Mouse (Mus musculus): ENCODE data around the gene Scamp5.

Scamp5 gene

DNA sequence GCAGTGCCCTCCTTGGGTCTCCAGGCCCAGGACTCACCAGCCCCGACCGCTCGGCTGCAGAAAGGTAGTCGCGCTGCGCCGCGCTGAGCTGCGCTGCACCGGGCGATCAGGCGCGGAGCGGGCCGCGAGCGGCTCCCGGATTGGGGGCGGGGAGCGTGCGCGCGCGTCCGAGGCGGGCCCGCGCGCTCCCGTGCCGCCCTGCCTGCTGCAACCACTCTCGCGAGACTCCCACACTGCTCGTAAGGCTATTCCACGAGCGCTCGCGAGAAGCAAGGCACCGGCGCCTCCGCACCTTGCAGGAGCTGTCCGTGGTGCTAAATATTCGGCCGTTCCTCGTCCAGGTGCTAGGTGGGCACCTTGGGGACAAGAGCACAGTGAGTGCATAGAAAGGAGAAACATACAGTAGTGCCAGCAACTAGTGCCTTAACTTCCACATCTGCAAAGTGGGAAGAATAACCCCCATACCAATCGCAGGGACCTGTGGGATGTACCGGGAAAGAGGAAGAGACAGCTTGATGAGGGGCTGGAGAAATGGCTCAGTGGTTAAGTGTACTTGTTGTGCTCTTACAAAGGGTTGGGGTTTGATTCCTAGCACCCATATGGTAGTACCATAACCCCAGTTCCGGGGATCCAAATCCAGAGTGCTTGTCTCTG lies at the start of gene Scamp5:
Gene Scamp5, minus strand, starts transcription at position 165 of the 654 bp plus-strand sequence.
- DNase-seq (ENCODE audit: low spot score in 2 of 2), result peak; percentile 81 to 89

- DNase-seq (ENCODE audit: low spot score in 2 of 2), result no peak
Measured at GRCm38 (mm10) chr9:57517113-57517512, 49.3 kb upstream of the Scamp5 start.

DNA sequence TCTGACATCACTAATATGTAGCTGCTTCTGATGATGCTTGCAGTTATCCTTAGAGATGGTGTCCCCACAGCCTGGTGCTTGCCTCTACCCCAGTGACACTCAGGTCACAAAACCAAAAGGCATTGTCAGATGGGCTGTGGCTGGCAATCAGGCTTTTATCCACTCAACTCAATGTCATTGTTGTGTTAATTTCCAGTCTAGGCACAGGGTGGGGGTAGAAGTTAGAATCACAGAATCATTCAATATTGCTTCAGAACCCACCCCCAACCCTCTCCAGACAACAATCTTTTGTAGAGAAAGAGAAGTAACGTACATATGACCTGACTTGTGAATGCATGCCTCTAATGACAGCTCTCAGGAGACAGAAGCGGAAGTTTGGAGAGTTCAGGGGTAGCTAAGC lies 42.7 kb upstream of the Scamp5 start:
- DNase-seq (ENCODE audit: low spot score in 2 of 2), result no peak

GRCm38 (mm10) chr9:57505700-57506099 lies 37.8 kb upstream of the Scamp5 start:
- DNase-seq (ENCODE audit: low spot score in 2 of 2), result peak; percentile 46 to 71

- no peak for DNase-seq (ENCODE audit: low spot score in 2 of 2)
Measured at GRCm38 (mm10) chr9:57504891-57505290, 37.0 kb upstream of the Scamp5 start.

- peak; percentile 39 to 43 for DNase-seq (ENCODE audit: low spot score in 2 of 2)
Measured at GRCm38 (mm10) chr9:57504381-57504700, 36.5 kb upstream of the Scamp5 start.

GRCm38 (mm10) chr9:57503622-57504380 lies 35.9 kb upstream of the Scamp5 start, which contains the start of gene Rpp25:
Gene Rpp25, plus strand, starts transcription at chr9:57504026.
- peak; percentile 22 to 53 for DNase-seq (ENCODE audit: low spot score in 2 of 2)

DNA sequence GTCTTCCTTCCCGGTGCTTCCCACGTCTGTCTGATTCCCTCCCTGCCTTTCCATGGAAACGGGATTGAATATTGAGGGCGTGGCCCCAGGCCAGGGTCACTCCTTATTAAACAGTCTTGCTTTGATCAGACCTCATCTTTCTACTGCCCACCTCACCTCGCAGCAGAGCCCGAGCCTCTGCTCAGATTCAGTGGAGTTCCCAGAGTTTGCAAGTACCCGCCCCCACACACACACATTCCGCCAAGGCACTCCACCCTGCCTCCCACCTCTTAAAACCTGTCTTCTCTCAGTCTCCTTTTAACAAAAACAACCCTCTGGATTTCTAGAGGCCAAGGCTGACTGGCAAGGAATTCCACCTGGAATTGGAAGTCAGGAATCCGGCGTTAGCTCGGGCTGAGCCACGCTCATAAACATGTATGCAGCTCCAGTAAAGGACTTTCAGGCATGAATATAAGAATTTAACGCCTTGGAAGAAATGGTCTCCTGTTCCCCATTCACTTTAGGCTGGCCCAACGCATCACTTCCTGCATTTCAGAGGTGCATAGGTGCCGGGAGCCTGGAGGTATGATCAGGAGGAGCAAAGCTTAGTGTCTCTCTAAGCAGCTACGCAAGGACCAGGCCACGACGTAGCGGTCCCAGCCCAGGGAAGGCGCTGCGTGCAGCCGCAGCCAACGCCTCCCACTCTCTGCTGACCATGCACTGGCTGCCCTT lies 35.2 kb upstream of the Scamp5 start:
- DNase-seq (ENCODE audit: low spot score in 2 of 2), result peak in 1 of 2 experiments; percentile 9

DNA sequence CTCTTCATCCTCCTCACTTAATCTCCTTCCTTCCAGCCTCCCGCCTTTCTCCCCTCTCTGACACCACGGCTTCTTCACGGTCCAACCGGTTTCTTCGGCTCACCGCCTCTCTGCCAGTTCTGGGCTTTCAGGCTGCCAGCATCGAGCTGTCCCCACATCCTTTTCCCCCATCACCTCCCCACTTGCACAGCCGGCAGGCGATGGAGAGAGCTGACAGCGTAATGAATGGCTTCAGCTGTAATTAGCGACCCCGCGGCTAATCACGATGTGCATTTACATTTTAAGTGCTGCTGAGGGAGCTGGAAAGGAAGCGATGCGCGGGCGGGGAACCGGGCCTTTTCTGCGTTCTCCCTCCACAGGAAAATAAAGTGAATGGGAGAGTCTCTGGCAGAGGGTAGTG lies 34.0 kb upstream of the Scamp5 start:
- DNase-seq (ENCODE audit: low spot score in 2 of 2), result peak in 1 of 2 experiments; percentile 46

DNA sequence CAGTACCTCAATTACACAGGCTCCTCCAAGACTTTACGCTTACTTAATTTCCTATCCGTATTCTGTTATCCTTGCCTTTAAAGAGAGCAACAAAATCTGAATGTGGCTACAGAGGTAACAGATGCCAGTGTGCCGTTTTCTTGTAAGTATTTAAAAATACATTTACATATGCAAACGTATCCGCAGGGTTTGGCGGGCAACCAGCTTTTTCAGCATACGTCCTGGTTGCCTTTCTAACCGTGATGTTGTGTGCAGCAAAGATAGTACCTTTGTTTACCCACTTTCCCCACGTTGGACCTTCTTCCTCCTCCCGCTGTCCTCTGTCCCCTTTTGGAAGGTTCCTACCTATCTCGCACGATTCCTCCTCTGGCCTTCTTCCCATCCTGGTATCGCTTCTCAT lies 33.6 kb upstream of the Scamp5 start:
- DNase-seq (ENCODE audit: low spot score in 2 of 2), result peak; percentile 16 to 32

DNA sequence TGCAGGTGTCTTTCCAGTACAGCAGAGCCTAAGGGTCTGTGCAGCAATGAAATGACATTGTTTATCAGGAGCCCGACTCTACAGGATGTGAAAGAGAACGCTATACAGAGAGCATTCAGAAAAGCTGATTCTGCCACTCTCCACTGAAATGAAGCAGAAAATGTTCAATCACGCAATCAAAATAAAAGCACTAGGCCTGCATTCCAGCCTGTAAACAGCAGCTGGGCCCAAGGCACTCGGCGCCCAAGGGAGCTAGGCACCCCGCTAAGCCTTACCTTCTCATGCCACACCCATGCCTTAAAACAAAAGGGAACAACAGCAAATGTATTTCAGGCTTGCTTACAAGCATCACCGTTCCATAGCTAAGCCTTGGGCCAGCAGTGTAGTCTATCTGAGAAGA lies 30.7 kb upstream of the Scamp5 start:
- DNase-seq (ENCODE audit: low spot score in 2 of 2), result no peak

DNA sequence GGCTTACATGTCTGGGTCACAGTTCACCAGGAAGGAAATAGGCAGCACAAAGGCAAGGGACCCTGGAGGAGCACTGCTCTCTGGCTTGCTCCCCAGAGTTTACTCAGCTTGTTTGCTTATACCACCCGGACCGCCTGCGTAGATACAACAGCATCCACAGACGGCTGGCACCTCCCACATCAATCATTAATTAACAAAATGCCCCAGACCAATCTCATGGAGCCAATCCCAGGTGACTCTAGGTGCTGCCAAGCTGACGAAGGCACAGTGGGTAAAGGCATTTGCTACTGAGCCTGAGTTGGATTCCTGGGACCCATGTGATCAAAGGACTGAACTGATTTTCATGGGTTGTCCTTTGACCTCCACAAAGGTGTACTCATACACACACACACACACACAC lies 29.4 kb upstream of the Scamp5 start:
- DNase-seq (ENCODE audit: low spot score in 2 of 2), result no peak

GRCm38 (mm10) chr9:57494970-57495369 lies 27.1 kb upstream of the Scamp5 start:
- DNase-seq (ENCODE audit: low spot score in 2 of 2), result no peak

- no peak for DNase-seq (ENCODE audit: low spot score in 2 of 2)
Measured at GRCm38 (mm10) chr9:57493532-57493931, 25.7 kb upstream of the Scamp5 start.

DNA sequence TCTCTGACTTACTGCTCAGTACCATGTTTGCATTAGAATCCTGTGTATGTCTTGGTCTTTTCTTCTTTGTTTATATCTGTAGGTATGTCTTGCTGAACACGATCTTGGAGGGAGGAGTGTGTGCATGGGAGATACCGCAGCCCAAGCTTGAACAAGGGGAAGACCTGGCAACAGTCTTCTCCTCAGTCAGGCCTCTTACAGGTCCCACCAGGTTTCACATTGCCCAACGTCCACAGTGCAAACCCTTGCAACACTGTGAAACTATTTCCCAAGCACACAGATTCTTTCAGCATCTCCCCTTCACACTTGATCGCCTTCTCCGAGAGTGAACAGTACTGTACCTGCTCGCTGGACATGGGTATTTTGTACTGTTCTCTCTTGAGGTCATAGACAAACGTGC lies 19.9 kb upstream of the Scamp5 start:
- DNase-seq (ENCODE audit: low spot score in 2 of 2), result no peak

DNA sequence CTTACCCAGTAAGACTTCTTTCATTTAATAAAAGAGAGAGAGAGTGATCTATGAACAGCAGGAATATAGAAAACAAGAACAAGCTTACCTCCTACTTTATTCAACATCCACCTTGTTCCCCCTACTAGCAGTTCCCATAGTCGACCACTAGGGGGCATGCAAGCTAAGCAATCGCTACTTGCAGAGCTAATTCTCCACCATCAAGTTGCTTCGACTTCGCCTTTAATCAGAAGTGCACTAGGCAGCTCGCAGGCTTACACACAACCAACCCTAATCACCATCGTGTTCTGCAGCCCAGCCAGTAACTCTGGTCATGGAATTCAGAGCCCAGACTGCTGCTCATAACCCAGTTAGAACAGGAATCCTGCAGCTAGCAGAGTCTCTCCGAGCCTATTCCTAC lies 17.9 kb upstream of the Scamp5 start:
- peak; percentile 62 to 66 for DNase-seq (ENCODE audit: low spot score in 2 of 2)

DNA sequence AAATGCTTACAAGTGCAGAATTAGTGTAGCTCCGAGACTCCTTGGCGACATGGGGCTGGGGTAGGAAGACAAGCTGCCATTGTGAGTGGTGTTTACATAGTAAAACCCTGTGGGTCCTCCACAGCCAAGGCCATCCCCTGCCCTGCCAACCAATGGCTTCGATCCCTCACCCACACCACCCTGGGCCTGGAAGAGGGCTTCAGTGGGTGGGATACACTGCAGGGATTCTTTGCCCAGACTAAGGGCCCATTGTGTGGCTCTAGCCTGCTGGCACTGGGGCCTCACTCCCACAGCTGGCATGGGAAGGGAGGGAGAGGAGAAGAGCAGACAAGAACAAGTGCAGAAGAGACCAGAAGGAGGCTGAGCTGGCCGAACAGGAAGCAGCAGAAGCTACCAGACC lies 1.1 kb upstream of the Scamp5 start:
- DNase-seq (ENCODE audit: low spot score in 2 of 2), result peak; percentile 39 to 58

GRCm38 (mm10) chr9:57467271-57467771 lies 539 bp downstream of the Scamp5 start:
- DNase-seq (ENCODE audit: low spot score in 2 of 2), result peak; percentile 34 to 40

DNA sequence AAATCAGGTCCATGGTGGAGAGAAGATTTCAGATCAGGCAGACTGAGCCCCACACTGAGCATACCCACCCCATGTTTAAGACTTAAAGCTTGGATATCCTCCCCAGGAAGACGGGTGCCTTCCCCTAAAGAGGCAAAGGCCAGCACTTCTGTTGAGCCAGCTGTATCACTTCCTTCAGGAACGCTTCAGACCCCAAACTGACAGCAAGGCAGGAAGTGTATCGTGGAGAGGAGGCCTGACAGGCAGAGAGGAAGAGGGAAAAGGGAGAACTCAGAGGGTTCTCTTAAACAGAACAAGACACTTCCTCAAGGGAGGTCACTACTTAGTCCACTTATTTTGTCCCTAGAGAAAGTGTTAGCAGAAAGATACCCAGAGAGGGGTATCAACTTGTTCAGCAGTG lies 1.8 kb downstream of the Scamp5 start:
- DNase-seq (ENCODE audit: low spot score in 2 of 2), result no peak

- DNase-seq (ENCODE audit: low spot score in 2 of 2), result no peak
Measured at GRCm38 (mm10) chr9:57462866-57463265, 5.0 kb downstream of the Scamp5 start.

- DNase-seq (ENCODE audit: low spot score in 2 of 2), result no peak
Measured at GRCm38 (mm10) chr9:57459707-57460106, 8.2 kb downstream of the Scamp5 start.

DNA sequence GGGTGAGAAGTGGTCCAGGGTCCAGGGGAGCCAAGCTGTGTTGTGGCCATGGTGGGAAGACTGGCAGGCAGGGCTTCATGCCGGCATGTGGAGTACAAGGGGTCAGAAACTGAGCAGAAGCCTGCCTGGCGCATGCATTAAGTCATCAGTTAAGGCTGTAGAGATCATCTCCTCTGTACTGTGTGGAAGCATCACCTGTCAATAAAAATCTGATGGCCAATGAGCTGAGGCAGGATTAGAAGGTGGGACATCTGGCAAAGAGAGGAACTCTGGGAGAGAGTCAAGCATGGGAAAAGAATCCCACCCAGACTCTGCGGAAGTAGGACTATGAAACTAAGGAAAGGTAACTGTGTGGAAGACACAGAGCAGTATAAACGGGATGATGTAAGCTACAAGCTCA lies 14.3 kb downstream of the Scamp5 start:
- no peak for DNase-seq (ENCODE audit: low spot score in 2 of 2)

All from right cerebral cortex, postnatal 36 days (tissue).